Mouse (Mus musculus) heart, postnatal 25 days (tissue): ENCODE measurements around the gene Pros1. TPM values are rescaled to one million over a fixed set of nuclear protein-coding genes. Genes with fewer than 3 reads are reported as not detected.

Source experiments
- microRNA-seq: library from miRNA; unstranded; fragments of <30 nt; microRNA quantifications from one replicate; pipeline ENCODE4 v1.2.0, GENCODE M21; 2022
- total RNA-seq, 2 experiments: library from RNA; stranded (reverse); gene quantifications; 2 replicates each; pipeline ENCODE4 v1.2.3; 2021

Pros1 gene
- total RNA-seq, 2 experiments from 2014 or later = 15.6 to 19.1 TPM

Small RNA genes lying within 50 kb of the gene (microRNA-seq; reads per million reads assigned to microRNA genes)
- not detected for gene Gm25986

Other genes with a start within 250 kb of the Pros1 start
- 1 to 10 TPM; 7.2 to 7.7 TPM for gene Nsun3, start 67.5 kb upstream of the Pros1 start, total RNA-seq
- gene Stx19, start 39.6 kb upstream of the Pros1 start, total RNA-seq = not detected
- gene Arl13b, start 7.3 kb upstream of the Pros1 start, total RNA-seq = 10 to 100 TPM; 10.2 to 11.4 TPM